Mouse (Mus musculus): ENCODE results near the gene Adcy6. TPM values are rescaled to one million over a fixed set of nuclear protein-coding genes. Genes with fewer than 3 reads are reported as not detected.

The Adcy6 gene
- total RNA-seq, 1 experiment, result 15.3 TPM

- H3K9ac ChIP-seq (ENCODE audit: insufficient read depth, low read depth, low read length, poor library complexity, severe bottlenecking), result no peak overlapping the region
- no peaks in the 10 kb centered on the region for H3K4me1 ChIP-seq (ENCODE audit: control insufficient read depth in 2 of 2, insufficient read depth in 2 of 2, low read length in 2 of 2, poor library complexity in 1 of 2)
- H3K36me3 ChIP-seq (ENCODE audit: control insufficient read depth, insufficient read depth, low read length, poor library complexity, severe bottlenecking), result no peaks in the 10 kb centered on the region
- TF ChIP-seq HCFC1 (IDR thresholded peaks at IDR 0.05; ENCODE audit: borderline replicate concordance, insufficient read depth, low read length) (no peak), ZC3H11A (IDR thresholded peaks at IDR 0.05; ENCODE audit: borderline replicate concordance, low read depth, low read length) (no peak), MAFK (IDR thresholded peaks at IDR 0.05; ENCODE audit: insufficient read depth, low read depth, low read length) (no peak), ZNF384 (IDR thresholded peaks at IDR 0.05; ENCODE audit: low read depth, low read length) (no peak), CHD2 (IDR thresholded peaks at IDR 0.05; ENCODE audit: low read depth, low read length) (no peak)
- in situ Hi-C loops (cut with MboI; ENCODE audit: low sequenced_read_pairs in 2 of 2, unreplicated experiment in 2 of 2), result loop anchor here in 1 of 2 experiments (5.0 kb wide), 1 partner anchor 38 kb away; no protein-coding TSS in a partner anchor
- DNase-seq (ENCODE audit: low read depth, low spot score), result no peak
- H3K4me3 ChIP-seq (ENCODE audit: insufficient read depth in 1 of 2, low read depth in 1 of 2, low read length in 2 of 2, poor library complexity in 1 of 2, severe bottlenecking in 1 of 2), result no peak overlapping the region
- no peak overlapping the region for H3K27ac ChIP-seq (ENCODE audit: insufficient read depth, low read depth, low read length, poor library complexity, severe bottlenecking)
- H3K9me3 ChIP-seq (ENCODE audit: control insufficient read depth, insufficient read depth, low read depth, low read length), result no peaks in the 10 kb centered on the region
Measured at GRCm38 (mm10) chr15:98579310-98579709, 30.6 kb downstream of the Adcy6 start.

- Histone ChIP-seq H3K4me3 (ENCODE audit: insufficient read depth in 1 of 2, low read depth in 1 of 2, low read length in 2 of 2, poor library complexity in 1 of 2, severe bottlenecking in 1 of 2) (no peak overlapping the region), H3K27ac (ENCODE audit: insufficient read depth, low read depth, low read length, poor library complexity, severe bottlenecking) (no peak overlapping the region), H3K9me3 (ENCODE audit: control insufficient read depth, insufficient read depth, low read depth, low read length) (no peaks in the 10 kb centered on the region), H3K9ac (ENCODE audit: insufficient read depth, low read depth, low read length, poor library complexity, severe bottlenecking) (no peak overlapping the region), H3K4me1 (ENCODE audit: control insufficient read depth in 2 of 2, insufficient read depth in 2 of 2, low read length in 2 of 2, poor library complexity in 1 of 2) (no peaks in the 10 kb centered on the region; a peak in 1 of 4 replicates), H3K36me3 (ENCODE audit: control insufficient read depth, insufficient read depth, low read length, poor library complexity, severe bottlenecking) (no peaks in the 10 kb centered on the region; the same call in 1 of the 2 replicates)
- no peak for DNase-seq (ENCODE audit: low read depth, low spot score)
- in situ Hi-C loops (cut with MboI; ENCODE audit: low sequenced_read_pairs in 2 of 2, unreplicated experiment in 2 of 2), result no loop called here
- TF ChIP-seq HCFC1 (IDR thresholded peaks at IDR 0.05; ENCODE audit: borderline replicate concordance, insufficient read depth, low read length), result no peak
- TF ChIP-seq MAFK (IDR thresholded peaks at IDR 0.05; ENCODE audit: insufficient read depth, low read depth, low read length), result no peak
- TF ChIP-seq CHD2 (IDR thresholded peaks at IDR 0.05; ENCODE audit: low read depth, low read length), result no peak
- TF ChIP-seq ZC3H11A (IDR thresholded peaks at IDR 0.05; ENCODE audit: borderline replicate concordance, low read depth, low read length), result no peak
- TF ChIP-seq ZNF384 (IDR thresholded peaks at IDR 0.05; ENCODE audit: low read depth, low read length), result no peak
Measured at GRCm38 (mm10) chr15:98573293-98573692, 36.6 kb downstream of the Adcy6 start.

GRCm38 (mm10) chr15:98570873-98571538 is 38.9 kb downstream of the Adcy6 start, which contains the start of the genes Ccnt1 and 4930415O20Rik:
Gene Ccnt1, minus strand, starts transcription at chr15:98570923.
Gene 4930415O20Rik, plus strand, starts transcription at chr15:98571004.
- Histone ChIP-seq H3K36me3 (ENCODE audit: control insufficient read depth, insufficient read depth, low read length, poor library complexity, severe bottlenecking) (no peaks in the 10 kb centered on the region; the same call in 1 of the 2 replicates), H3K4me3 (ENCODE audit: insufficient read depth in 1 of 2, low read depth in 1 of 2, low read length in 2 of 2, poor library complexity in 1 of 2, severe bottlenecking in 1 of 2) (no peak within 1 kb of the TSS), H3K9me3 (ENCODE audit: control insufficient read depth, insufficient read depth, low read depth, low read length) (no peaks in the 10 kb centered on the region), H3K27ac (ENCODE audit: insufficient read depth, low read depth, low read length, poor library complexity, severe bottlenecking) (no peak within 1 kb of the TSS), H3K9ac (ENCODE audit: insufficient read depth, low read depth, low read length, poor library complexity, severe bottlenecking) (no peak within 1 kb of the TSS), H3K4me1 (ENCODE audit: control insufficient read depth in 2 of 2, insufficient read depth in 2 of 2, low read length in 2 of 2, poor library complexity in 1 of 2) (peaks cover 0 to under 1% of the 10 kb centered on the region in 2 experiments; a peak in 1 of 4 replicates)
- no peak for TF ChIP-seq MAFK (IDR thresholded peaks at IDR 0.05; ENCODE audit: insufficient read depth, low read depth, low read length)
- no peak for TF ChIP-seq ZNF384 (IDR thresholded peaks at IDR 0.05; ENCODE audit: low read depth, low read length)
- DNase-seq (ENCODE audit: low read depth, low spot score), result no peak
- in situ Hi-C loops (cut with MboI; ENCODE audit: low sequenced_read_pairs in 2 of 2, unreplicated experiment in 2 of 2), result no loop called here

- Histone ChIP-seq H3K4me3 (ENCODE audit: insufficient read depth in 1 of 2, low read depth in 1 of 2, low read length in 2 of 2, poor library complexity in 1 of 2, severe bottlenecking in 1 of 2) (no peak overlapping the region), H3K27ac (ENCODE audit: insufficient read depth, low read depth, low read length, poor library complexity, severe bottlenecking) (no peak overlapping the region), H3K36me3 (ENCODE audit: control insufficient read depth, insufficient read depth, low read length, poor library complexity, severe bottlenecking) (peaks cover 5% of the 10 kb centered on the region; the same call in 1 of the 2 replicates), H3K4me1 (ENCODE audit: control insufficient read depth in 2 of 2, insufficient read depth in 2 of 2, low read length in 2 of 2, poor library complexity in 1 of 2) (peaks cover 0 to 3% of the 10 kb centered on the region in 2 experiments; a peak in 1 of 4 replicates), H3K9ac (ENCODE audit: insufficient read depth, low read depth, low read length, poor library complexity, severe bottlenecking) (no peak overlapping the region), H3K9me3 (ENCODE audit: control insufficient read depth, insufficient read depth, low read depth, low read length) (no peaks in the 10 kb centered on the region)
- in situ Hi-C loops (cut with MboI; ENCODE audit: low sequenced_read_pairs in 2 of 2, unreplicated experiment in 2 of 2), result no loop called here
- no peak for DNase-seq (ENCODE audit: low read depth, low spot score)
- TF ChIP-seq HCFC1 (IDR thresholded peaks at IDR 0.05; ENCODE audit: borderline replicate concordance, insufficient read depth, low read length) (no peak), ZC3H11A (IDR thresholded peaks at IDR 0.05; ENCODE audit: borderline replicate concordance, low read depth, low read length) (no peak), MAFK (IDR thresholded peaks at IDR 0.05; ENCODE audit: insufficient read depth, low read depth, low read length) (no peak), CHD2 (IDR thresholded peaks at IDR 0.05; ENCODE audit: low read depth, low read length) (no peak), ZNF384 (IDR thresholded peaks at IDR 0.05; ENCODE audit: low read depth, low read length) (no peak)
Measured at GRCm38 (mm10) chr15:98569795-98570365, 40.0 kb downstream of the Adcy6 start.
